Mouse (Mus musculus): ENCODE measurements around the gene Olfr1013. TPM values are rescaled to one million over a fixed set of nuclear protein-coding genes. Genes with fewer than 3 reads are reported as not detected.

Olfr1013 gene
- not detected for polyA plus RNA-seq (2017; shearing (Covaris generic))

DNA sequence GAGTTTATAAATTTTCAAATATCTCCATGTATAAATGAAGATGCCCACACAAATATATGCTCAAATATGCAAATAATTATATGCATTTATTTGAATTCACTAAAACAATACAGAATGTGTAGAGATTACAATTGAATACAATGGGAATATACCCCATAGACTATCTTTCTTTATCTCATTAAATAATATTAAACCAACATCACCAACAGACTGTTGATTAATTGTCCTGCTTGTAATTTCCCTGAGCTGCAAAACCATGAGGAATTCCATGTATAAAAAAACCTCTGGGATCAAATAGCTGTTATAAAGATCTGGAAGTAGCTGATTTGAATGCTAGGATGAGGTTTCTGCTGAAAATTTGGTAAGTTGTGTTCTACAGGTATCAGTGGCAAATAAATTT is at the start of gene Olfr1013:
TSS of gene Olfr1013 (plus strand) at position 301 of the 400 bp plus-strand sequence.

DNA sequence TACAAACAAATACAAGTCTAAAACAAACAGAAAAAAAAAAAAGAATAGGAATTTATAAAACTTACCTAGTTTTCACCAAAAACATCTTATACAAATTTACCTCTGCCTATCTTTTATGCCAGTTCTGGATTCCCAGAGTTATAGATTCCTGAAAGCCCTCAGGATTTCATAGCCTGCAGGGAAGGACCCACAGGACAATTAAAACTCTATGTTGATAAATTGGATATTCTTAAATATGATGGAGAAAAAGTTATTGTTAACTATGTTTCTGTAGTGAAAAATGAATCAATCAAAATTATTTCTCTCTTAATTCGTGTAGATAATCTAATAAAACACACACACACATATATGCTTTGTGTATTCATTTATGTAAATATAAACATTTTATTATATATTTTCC is 4.2 kb upstream of the Olfr1013 start, which contains the start of gene Olfr1012:
TSS of gene Olfr1012 (minus strand) at position 101 of the 400 bp plus-strand sequence.

DNA sequence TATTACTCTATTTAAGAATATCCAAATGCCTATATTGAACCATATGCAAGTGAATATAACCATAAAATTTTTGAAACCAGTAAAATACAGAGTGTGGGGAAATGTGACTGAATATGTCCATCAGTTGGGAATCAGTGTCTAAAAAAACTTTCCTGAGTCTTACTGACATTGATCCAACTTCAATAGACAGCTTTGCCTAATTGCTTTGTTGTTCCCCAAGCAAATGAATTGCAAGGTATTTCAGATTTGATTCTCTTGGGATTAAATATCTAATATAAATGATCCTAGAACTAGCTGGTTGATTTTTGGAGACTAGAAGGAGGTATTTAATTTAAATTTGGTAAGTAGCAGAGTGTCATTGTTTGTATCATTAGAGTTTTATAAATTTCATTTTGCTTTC is 5.5 kb downstream of the Olfr1013 start, which contains the start of gene Olfr1014:
TSS of gene Olfr1014 (plus strand) at position 301 of the 400 bp plus-strand sequence.

DNA sequence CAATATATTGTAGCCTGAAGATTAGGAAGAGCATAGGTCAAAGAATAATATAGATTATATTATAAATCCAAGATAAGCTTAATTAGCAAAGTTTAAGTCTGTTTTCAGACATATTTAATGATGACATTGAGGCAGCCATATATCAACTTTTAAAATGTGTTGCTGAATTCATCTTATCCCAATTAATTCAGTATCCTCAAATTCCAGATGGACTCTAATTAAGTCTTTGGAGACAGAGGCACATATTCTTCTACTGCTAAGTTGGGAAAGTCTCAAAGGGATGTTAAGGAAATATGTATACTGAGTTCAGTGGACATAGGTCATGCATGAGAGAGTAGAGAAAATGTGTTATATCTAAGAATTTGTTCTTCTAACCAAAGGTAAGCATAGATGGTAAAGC is 14.8 kb downstream of the Olfr1013 start, which contains the start of gene Olfr1015:
TSS of gene Olfr1015 (plus strand) at position 301 of the 400 bp plus-strand sequence.

DNA sequence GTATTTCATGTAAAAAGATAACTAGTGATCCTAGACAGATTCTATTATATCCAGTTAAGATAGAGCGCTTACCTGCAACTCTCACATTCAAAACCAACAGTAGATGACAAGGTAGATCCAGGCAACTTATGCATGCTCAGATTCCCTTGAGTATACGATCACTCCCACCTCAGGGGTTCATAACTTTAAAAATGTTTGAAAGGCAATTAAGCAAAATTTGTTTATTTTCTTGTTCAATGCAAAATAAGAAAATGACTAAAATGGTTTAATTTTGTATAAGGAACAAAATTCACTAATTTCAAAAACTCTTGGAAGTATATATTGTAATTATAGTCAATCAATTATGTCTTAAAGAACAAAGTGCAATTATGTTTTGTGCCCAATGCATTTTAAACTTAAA is 35.5 kb downstream of the Olfr1013 start, which contains the start of gene Olfr1016:
TSS of gene Olfr1016 (minus strand) at position 101 of the 400 bp plus-strand sequence.

DNA sequence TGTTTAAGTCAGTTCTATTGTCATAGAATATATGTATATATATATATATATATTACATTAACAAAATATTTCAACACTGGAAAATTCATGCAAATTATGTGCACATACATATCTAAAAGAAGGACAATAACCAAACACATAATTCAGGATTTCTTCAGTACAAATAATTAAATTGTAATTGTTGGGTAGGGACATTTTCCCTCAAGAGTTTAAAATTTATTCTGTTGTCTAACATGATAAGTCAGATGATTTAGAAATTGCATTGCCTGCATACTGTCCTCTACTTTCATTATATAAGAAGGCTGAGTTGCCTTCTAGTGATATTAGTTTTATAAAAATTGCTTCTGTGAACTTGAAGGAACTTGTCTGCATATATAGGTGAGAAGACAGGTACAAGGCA is 51.3 kb downstream of the Olfr1013 start, which contains the start of gene Olfr1018:
TSS of gene Olfr1018 (plus strand) at position 301 of the 400 bp plus-strand sequence.

Other genes with a start within 250 kb of the Olfr1013 start
- gene 4833423E24Rik, start 248.1 kb upstream of the Olfr1013 start, polyA plus RNA-seq (2017; shearing (Covaris generic)): not detected
- gene Olfr996, start 187.9 kb upstream of the Olfr1013 start, polyA plus RNA-seq (2017; shearing (Covaris generic)): not detected
- gene Olfr998, start 178.2 kb upstream of the Olfr1013 start, polyA plus RNA-seq (2017; shearing (Covaris generic)): not detected
- not detected for gene Olfr1000, start 155.2 kb upstream of the Olfr1013 start, polyA plus RNA-seq (2017; shearing (Covaris generic))
- not detected for gene Olfr1002, start 116.4 kb upstream of the Olfr1013 start, polyA plus RNA-seq (2017; shearing (Covaris generic))
- gene Olfr154, start 102.6 kb upstream of the Olfr1013 start, polyA plus RNA-seq (2017; shearing (Covaris generic)): not detected
- not detected for gene Olfr1006, start 88.3 kb upstream of the Olfr1013 start, polyA plus RNA-seq (2017; shearing (Covaris generic))
- not detected for gene Olfr1008, start 77.7 kb upstream of the Olfr1013 start, polyA plus RNA-seq (2017; shearing (Covaris generic))
- gene Olfr1009, start 51.7 kb upstream of the Olfr1013 start, polyA plus RNA-seq (2017; shearing (Covaris generic)): not detected
- gene Olfr1012, start 4.3 kb upstream of the Olfr1013 start, polyA plus RNA-seq (2017; shearing (Covaris generic)): not detected
- not detected for gene Olfr1014, start 5.6 kb downstream of the Olfr1013 start, polyA plus RNA-seq (2017; shearing (Covaris generic))
- not detected for gene Olfr1015, start 14.9 kb downstream of the Olfr1013 start, polyA plus RNA-seq (2017; shearing (Covaris generic))
- gene Olfr1016, start 35.4 kb downstream of the Olfr1013 start, polyA plus RNA-seq (2017; shearing (Covaris generic)): not detected
- gene Olfr1018, start 51.4 kb downstream of the Olfr1013 start, polyA plus RNA-seq (2017; shearing (Covaris generic)): not detected
- gene Olfr1019, start 78.4 kb downstream of the Olfr1013 start, polyA plus RNA-seq (2017; shearing (Covaris generic)): not detected
- not detected for gene Olfr1020, start 79.9 kb downstream of the Olfr1013 start, polyA plus RNA-seq (2017; shearing (Covaris generic))
- gene Olfr1022, start 101.5 kb downstream of the Olfr1013 start, polyA plus RNA-seq (2017; shearing (Covaris generic)): not detected
- gene Olfr1023, start 118.5 kb downstream of the Olfr1013 start, polyA plus RNA-seq (2017; shearing (Covaris generic)): not detected
- not detected for gene Olfr1024, start 138.0 kb downstream of the Olfr1013 start, polyA plus RNA-seq (2017; shearing (Covaris generic))
- not detected for gene Olfr1025-ps1, start 148.1 kb downstream of the Olfr1013 start, polyA plus RNA-seq (2017; shearing (Covaris generic))
- not detected for gene Olfr1026, start 154.5 kb downstream of the Olfr1013 start, polyA plus RNA-seq (2017; shearing (Covaris generic))
- gene Olfr1028, start 183.3 kb downstream of the Olfr1013 start, polyA plus RNA-seq (2017; shearing (Covaris generic)): not detected
- gene Olfr1029, start 206.8 kb downstream of the Olfr1013 start, polyA plus RNA-seq (2017; shearing (Covaris generic)): not detected
- not detected for gene Olfr1030, start 212.2 kb downstream of the Olfr1013 start, polyA plus RNA-seq (2017; shearing (Covaris generic))
- gene Olfr1031, start 223.2 kb downstream of the Olfr1013 start, polyA plus RNA-seq (2017; shearing (Covaris generic)): not detected
- not detected for gene Olfr1032, start 238.4 kb downstream of the Olfr1013 start, polyA plus RNA-seq (2017; shearing (Covaris generic))